Mouse (Mus musculus): ENCODE data around the gene Mapk8ip2. TPM values are rescaled to one million over a fixed set of nuclear protein-coding genes. Genes with fewer than 3 reads are reported as not detected.

Gene Mapk8ip2
- polyA plus RNA-seq, 1 experiment from 2014 or later: 0.34 TPM

GRCm38 (mm10) chr15:89500221-89500791, 46.6 kb downstream of the Mapk8ip2 start:
- Histone ChIP-seq H3K9ac (ENCODE audit: low read depth, low read length) (peak overlapping the region; percentile 78), H3K4me1 (ENCODE audit: control insufficient read depth, insufficient read depth, low read length) (peaks cover 16% of the 10 kb centered on the region; the same call in 1 of the 2 replicates), H3K9me3 (ENCODE audit: control insufficient read depth, low read length) (no peaks in the 10 kb centered on the region), H3K4me2 (replicated peaks; ENCODE audit: low read depth, low read length) (peak overlapping the region; percentile 90), H3K4me3 (ENCODE audit: low read length) (peak overlapping the region; percentile 55), H3K27me3 (ENCODE audit: control insufficient read depth, insufficient read depth, low read length) (peaks cover 36% of the 10 kb centered on the region), H3K36me3 (ENCODE audit: control insufficient read depth, insufficient read depth, low read length) (no peaks in the 10 kb centered on the region; the same call in 1 of the 2 replicates), H3K27ac (ENCODE audit: low read depth, low read length) (no peak overlapping the region)
- ATAC-seq (ENCODE audit: low FRiP score, low TSS enrichment): peak; percentile 36; the same call in 1 of the 2 replicates
- WGBS: 1% methylated on average over 35 of the region's 35 CpGs

DNA sequence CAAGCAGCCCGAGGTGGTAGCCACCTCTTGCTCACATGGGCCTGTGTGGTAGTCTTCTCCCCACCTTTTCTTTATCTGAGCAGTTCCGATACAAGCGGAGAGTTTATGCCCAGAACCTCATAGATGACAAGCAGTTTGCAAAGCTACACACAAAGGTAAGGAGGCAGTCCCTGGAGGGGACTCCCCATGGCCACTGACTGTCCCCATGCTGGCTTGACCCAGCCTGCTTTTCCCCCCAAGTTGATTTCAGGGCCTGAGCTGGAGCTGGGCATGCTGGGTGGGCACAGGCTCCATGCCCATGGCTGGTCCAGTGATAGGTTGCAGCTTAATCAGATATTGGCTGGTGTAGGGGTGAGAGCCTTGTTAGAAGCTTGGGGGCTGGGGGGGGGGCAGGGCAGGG, 47.6 kb downstream of the Mapk8ip2 start:
- 85% methylated on average over 3 of the region's 3 CpGs for WGBS
- H3K4me3 ChIP-seq (ENCODE audit: low read length): 0 out of 2 replicates have a peak overlapping the region, but pooled peaks have one; percentile 55
- H3K9me3 ChIP-seq (ENCODE audit: control insufficient read depth, low read length): no peaks in the 10 kb centered on the region
- ATAC-seq (ENCODE audit: low FRiP score, low TSS enrichment): no peak
- H3K27ac ChIP-seq (ENCODE audit: low read depth, low read length): no peak overlapping the region
- H3K27me3 ChIP-seq (ENCODE audit: control insufficient read depth, insufficient read depth, low read length): peaks cover 36% of the 10 kb centered on the region
- no peak overlapping the region for H3K4me2 ChIP-seq (replicated peaks; ENCODE audit: low read depth, low read length)
- H3K9ac ChIP-seq (ENCODE audit: low read depth, low read length): no peak overlapping the region
- no peaks in the 10 kb centered on the region; the same call in 1 of the 2 replicates for H3K36me3 ChIP-seq (ENCODE audit: control insufficient read depth, insufficient read depth, low read length)
- H3K4me1 ChIP-seq (ENCODE audit: control insufficient read depth, insufficient read depth, low read length): peaks cover 16% of the 10 kb centered on the region; the same call in 1 of the 2 replicates

DNA sequence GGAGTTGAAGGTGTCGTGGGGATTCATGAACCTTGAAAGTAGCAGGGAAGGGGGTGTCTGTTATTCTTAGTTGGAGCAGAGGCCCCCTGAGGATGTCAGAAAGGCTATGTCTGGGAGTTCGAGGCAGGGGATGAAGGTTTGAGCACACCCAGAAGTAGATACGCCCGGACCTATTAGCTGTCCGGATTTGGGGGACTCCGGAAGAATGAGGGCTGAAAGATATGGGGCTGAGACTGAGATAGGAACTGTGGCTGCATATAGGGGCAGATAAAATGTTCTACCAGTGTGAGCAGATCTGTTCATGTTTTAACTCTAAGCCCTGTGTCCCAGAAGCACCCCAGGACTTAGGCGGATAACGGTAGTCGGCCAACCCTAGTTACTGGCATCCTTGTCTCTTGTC, 51.1 kb downstream of the Mapk8ip2 start:
- 92% methylated on average over 9 of the region's 9 CpGs for WGBS
- Histone ChIP-seq H3K27me3 (ENCODE audit: control insufficient read depth, insufficient read depth, low read length) (peaks cover 10% of the 10 kb centered on the region), H3K4me2 (replicated peaks; ENCODE audit: low read depth, low read length) (no peak overlapping the region)

GRCm38 (mm10) chr15:89507751-89508150, 54.0 kb downstream of the Mapk8ip2 start:
- Histone ChIP-seq H3K9ac (ENCODE audit: low read depth, low read length) (no peak overlapping the region), H3K4me3 (ENCODE audit: low read length) (no peak overlapping the region), H3K9me3 (ENCODE audit: control insufficient read depth, low read length) (no peaks in the 10 kb centered on the region), H3K27ac (ENCODE audit: low read depth, low read length) (no peak overlapping the region), H3K36me3 (ENCODE audit: control insufficient read depth, insufficient read depth, low read length) (no peaks in the 10 kb centered on the region; the same call in 1 of the 2 replicates), H3K27me3 (ENCODE audit: control insufficient read depth, insufficient read depth, low read length) (no peaks in the 10 kb centered on the region), H3K4me1 (ENCODE audit: control insufficient read depth, insufficient read depth, low read length) (no peaks in the 10 kb centered on the region), H3K4me2 (replicated peaks; ENCODE audit: low read depth, low read length) (no peak overlapping the region)
- WGBS: 88% methylated on average over 8 of the region's 8 CpGs
- no peak for ATAC-seq (ENCODE audit: low FRiP score, low TSS enrichment)

More for the DNA sequence above, 51.1 kb downstream of the Mapk8ip2 start:
- Histone ChIP-seq H3K9me3 (ENCODE audit: control insufficient read depth, low read length) (no peaks in the 10 kb centered on the region), H3K4me1 (ENCODE audit: control insufficient read depth, insufficient read depth, low read length) (0 out of 2 replicates have a peak, but pooled peaks cover 4% of the 10 kb centered on the region), H3K27ac (ENCODE audit: low read depth, low read length) (no peak overlapping the region), H3K9ac (ENCODE audit: low read depth, low read length) (no peak overlapping the region), H3K36me3 (ENCODE audit: control insufficient read depth, insufficient read depth, low read length) (no peaks in the 10 kb centered on the region; the same call in 1 of the 2 replicates), H3K4me3 (ENCODE audit: low read length) (no peak overlapping the region)
- no peak for ATAC-seq (ENCODE audit: low FRiP score, low TSS enrichment)

- Histone ChIP-seq H3K4me3 (ENCODE audit: low read length) (no peak overlapping the region), H3K27me3 (ENCODE audit: control insufficient read depth, insufficient read depth, low read length) (no peaks in the 10 kb centered on the region), H3K9me3 (ENCODE audit: control insufficient read depth, low read length) (no peaks in the 10 kb centered on the region), H3K4me2 (replicated peaks; ENCODE audit: low read depth, low read length) (no peak overlapping the region), H3K36me3 (ENCODE audit: control insufficient read depth, insufficient read depth, low read length) (no peaks in the 10 kb centered on the region), H3K27ac (ENCODE audit: low read depth, low read length) (no peak overlapping the region), H3K4me1 (ENCODE audit: control insufficient read depth, insufficient read depth, low read length) (no peaks in the 10 kb centered on the region), H3K9ac (ENCODE audit: low read depth, low read length) (no peak overlapping the region)
- 68% methylated on average over 4 of the region's 4 CpGs for WGBS
- no peak for ATAC-seq (ENCODE audit: low FRiP score, low TSS enrichment)
Observed at GRCm38 (mm10) chr15:89512679-89513078, 59.0 kb downstream of the Mapk8ip2 start.

Other genes with a start within 250 kb of the Mapk8ip2 start
- 23.6 and 29.8 TPM in 2 replicates for gene Ppp6r2, start 242.4 kb upstream of the Mapk8ip2 start, polyA plus RNA-seq (2014; fragmentation: Nextera tagmentation; extraction: Ambion mirVana)
- 55.6 and 62.0 TPM in 2 replicates for gene Sbf1, start 138.6 kb upstream of the Mapk8ip2 start, polyA plus RNA-seq (2014; fragmentation: Nextera tagmentation; extraction: Ambion mirVana)
- gene Adm2, start 131.2 kb upstream of the Mapk8ip2 start, polyA plus RNA-seq (2014; fragmentation: Nextera tagmentation; extraction: Ambion mirVana): 0.43 and 0.44 TPM in 2 replicates
- 0.76 TPM in 1 of 2 replicates, not detected in the other for gene Miox, start 119.5 kb upstream of the Mapk8ip2 start, polyA plus RNA-seq (2014; fragmentation: Nextera tagmentation; extraction: Ambion mirVana)
- 28.0 and 48.1 TPM in 2 replicates for gene Lmf2, start 98.3 kb upstream of the Mapk8ip2 start, polyA plus RNA-seq (2014; fragmentation: Nextera tagmentation; extraction: Ambion mirVana)
- gene Ncaph2, start 98.2 kb upstream of the Mapk8ip2 start, polyA plus RNA-seq (2014; fragmentation: Nextera tagmentation; extraction: Ambion mirVana): 130 and 151 TPM in 2 replicates
- 10.2 and 11.4 TPM in 2 replicates for gene Sco2, start 80.1 kb upstream of the Mapk8ip2 start, polyA plus RNA-seq (2014; fragmentation: Nextera tagmentation; extraction: Ambion mirVana)
- 1.6 and 1.8 TPM in 2 replicates for gene Tymp, start 76.9 kb upstream of the Mapk8ip2 start, polyA plus RNA-seq (2014; fragmentation: Nextera tagmentation; extraction: Ambion mirVana)
- 0.50 TPM in 1 of 2 replicates, not detected in the other for gene Odf3b, start 74.6 kb upstream of the Mapk8ip2 start, polyA plus RNA-seq (2014; fragmentation: Nextera tagmentation; extraction: Ambion mirVana)
- not detected in 2 replicates for gene Klhdc7b, start 69.0 kb upstream of the Mapk8ip2 start, polyA plus RNA-seq (2014; fragmentation: Nextera tagmentation; extraction: Ambion mirVana)
- not detected in 2 replicates for gene Syce3, start 43.4 kb upstream of the Mapk8ip2 start, polyA plus RNA-seq (2014; fragmentation: Nextera tagmentation; extraction: Ambion mirVana)
- gene Cpt1b, start 28.1 kb upstream of the Mapk8ip2 start, polyA plus RNA-seq (2014; fragmentation: Nextera tagmentation; extraction: Ambion mirVana): 1.7 and 2.5 TPM in 2 replicates
- 3.1 TPM in 2 replicates for gene C730034F03Rik, start 24.3 kb upstream of the Mapk8ip2 start, polyA plus RNA-seq (2014; fragmentation: Nextera tagmentation; extraction: Ambion mirVana)
- not detected in 2 replicates for gene Gm44502, start 24.2 kb upstream of the Mapk8ip2 start, polyA plus RNA-seq (2014; fragmentation: Nextera tagmentation; extraction: Ambion mirVana)
- gene Chkb, start 24.0 kb upstream of the Mapk8ip2 start, polyA plus RNA-seq (2014; fragmentation: Nextera tagmentation; extraction: Ambion mirVana): 51.7 and 57.7 TPM in 2 replicates
- gene Arsa, start 23.5 kb downstream of the Mapk8ip2 start, polyA plus RNA-seq (2014; fragmentation: Nextera tagmentation; extraction: Ambion mirVana): 11.1 and 12.1 TPM in 2 replicates
- 2.5 and 3.0 TPM in 2 replicates for gene Shank3, start 45.7 kb downstream of the Mapk8ip2 start, polyA plus RNA-seq (2014; fragmentation: Nextera tagmentation; extraction: Ambion mirVana)
- 0.32 TPM in 1 of 2 replicates, not detected in the other for gene Acr, start 114.4 kb downstream of the Mapk8ip2 start, polyA plus RNA-seq (2014; fragmentation: Nextera tagmentation; extraction: Ambion mirVana)
- 66.2 and 66.9 TPM in 2 replicates for gene Rabl2, start 138.0 kb downstream of the Mapk8ip2 start, polyA plus RNA-seq (2014; fragmentation: Nextera tagmentation; extraction: Ambion mirVana)